Mouse (Mus musculus): Measurements from ENCODE around the gene Tmem179. TPM values are rescaled to one million over a fixed set of nuclear protein-coding genes. Genes with fewer than 3 reads are reported as not detected.

Tmem179 gene
- polyA plus RNA-seq, 1 experiment from 2014 or later: 0.08 TPM

DNA sequence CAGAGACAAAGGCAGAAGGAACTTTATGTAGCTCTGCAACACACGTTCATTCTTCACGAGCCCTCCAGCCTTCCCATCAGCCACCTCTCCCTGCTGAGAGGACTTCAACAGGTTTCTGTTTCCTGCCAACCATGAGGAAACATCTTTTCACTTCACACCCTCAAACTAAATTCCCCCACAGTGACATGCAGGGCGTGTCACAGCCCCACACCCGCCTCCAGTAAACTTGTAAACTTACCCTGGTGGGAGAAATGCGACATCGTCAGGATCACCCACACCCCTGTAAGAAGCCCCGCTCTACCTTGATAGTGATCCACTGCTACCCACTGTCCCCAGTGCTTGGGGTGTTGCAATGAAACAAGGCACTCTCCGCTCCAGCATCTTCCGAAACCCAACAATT lies 21.8 kb upstream of the Tmem179 start:
- no peak for DNase-seq (ENCODE audit: low spot score)

DNA sequence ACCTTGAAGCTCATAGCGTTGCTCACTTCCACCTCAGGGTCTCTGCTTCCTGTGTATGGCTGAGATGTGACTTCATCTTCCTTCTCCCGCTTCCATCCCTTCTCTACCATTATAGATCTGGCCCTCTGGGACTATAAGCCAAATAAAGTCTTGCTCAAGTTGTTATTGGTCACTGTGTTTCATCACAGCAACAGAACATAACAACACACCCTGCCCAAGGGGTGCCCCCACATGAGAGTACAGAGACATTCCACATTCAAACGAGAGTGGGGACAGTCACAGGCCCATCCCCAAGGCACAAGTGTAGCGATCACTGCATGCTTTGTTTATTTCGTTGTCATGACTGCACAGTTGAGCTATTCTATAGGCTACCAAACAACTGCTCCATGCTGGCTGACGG lies 20.7 kb upstream of the Tmem179 start:
- no peak for DNase-seq (ENCODE audit: low spot score)

DNA sequence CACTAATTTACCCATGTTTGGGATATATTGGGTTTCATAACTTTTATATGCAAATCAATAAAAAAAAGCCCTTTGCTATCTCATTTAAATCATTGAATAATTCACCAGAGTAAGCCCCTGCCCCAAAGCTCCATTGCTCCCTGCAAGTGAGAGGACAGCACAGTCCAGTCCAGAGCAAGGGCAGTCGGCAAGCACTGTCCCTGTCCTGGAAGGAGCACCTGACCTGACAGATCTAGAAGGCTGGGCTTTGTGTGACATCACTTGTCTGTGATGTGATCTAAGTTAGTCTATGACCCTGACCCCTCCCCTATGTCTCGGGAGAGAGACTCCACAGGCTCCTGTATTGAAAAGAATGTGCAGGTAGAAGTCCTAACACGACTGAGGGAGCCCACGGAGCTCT lies 17.2 kb upstream of the Tmem179 start:
- no peak for DNase-seq (ENCODE audit: low spot score)

DNA sequence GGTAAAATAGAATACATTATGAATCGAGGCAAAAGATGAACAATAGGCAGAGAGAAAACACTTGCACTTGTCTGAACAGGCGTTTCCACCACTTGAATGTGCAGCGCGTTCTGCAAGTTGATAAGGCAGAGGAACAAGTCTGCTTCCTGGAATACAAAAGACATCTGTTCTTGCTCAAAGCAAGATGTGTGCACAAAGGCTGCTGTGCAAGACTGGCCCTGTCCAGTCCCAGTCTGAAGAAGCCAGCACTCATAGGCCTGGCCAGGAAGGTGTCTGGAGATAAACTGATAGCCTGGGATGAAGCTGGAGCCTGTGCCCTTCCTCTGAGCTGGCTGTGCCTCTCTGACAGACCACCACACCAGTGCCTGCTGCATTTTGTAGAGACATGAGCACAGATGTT lies 1.6 kb upstream of the Tmem179 start:
- DNase-seq (ENCODE audit: low spot score): no peak

DNA sequence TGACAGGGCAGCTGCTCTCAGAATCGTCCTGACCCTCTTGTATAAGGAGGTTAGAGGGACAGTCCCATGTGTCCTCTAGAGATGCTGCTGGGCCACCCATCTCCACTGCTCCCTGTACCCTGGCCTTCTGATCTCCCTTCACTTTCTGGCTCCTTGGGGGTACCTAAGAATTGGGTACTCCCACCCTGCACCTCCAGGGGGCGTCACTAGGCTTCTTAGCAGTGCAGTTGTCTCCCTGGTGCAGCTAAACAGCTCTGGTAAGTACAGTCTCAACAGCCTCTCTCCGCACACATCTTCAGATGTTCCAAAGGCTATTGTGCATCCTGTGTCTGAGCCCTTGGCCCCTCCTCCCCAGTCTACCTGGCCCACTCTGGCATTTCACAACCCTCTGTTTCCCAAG lies 1.6 kb downstream of the Tmem179 start:
- DNase-seq (ENCODE audit: low spot score): no peak

DNA sequence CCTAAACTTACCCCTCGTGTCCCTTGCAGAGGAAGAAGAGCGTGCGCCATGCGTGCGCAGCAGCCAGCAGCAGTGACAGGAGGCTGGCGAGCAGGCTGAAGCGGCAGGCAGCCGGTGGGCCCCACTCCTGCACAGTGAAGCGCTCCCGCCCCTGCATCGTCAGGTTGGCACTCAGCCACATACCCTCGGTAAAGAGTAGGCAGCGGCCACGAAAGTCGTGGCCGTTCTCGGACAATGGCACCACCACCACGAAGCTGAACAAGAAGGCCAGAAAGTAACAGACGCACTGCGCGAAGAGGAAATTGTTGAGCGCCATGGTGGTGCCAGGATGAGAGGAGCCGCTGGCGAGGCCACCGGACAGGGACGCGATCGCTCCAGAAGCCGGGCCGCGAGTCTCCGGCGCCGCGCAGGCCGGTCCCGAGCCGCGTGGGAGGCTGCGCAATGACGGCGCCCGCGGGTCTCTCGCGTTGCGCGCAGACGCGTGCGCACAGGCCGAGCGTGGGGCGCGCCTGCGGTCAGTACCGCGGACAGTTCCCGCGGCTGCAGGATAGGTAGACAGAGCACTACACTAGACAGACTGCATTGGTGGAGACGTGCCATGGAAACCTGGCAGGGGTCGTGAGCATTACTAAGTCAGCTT lies 5.7 kb downstream of the Tmem179 start:
- peak; percentile 14 for DNase-seq (ENCODE audit: low spot score)

DNA sequence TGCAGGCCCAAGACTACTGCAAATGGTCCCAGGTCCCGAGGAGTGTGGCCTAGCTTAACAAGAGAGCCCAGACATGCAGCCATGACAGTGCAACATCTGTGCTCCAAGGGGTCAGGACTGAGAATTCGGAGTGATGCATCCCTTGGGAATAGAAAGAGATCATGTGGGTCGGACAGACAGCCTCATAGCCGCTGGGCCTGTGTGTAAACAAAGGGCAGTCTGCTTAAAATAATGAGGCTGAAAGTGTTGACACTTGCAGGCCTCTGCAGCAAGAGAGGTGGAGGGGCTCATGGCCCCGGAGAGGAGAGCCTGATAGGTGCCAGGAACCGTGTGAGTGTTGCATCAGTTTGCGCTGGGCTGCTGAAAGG lies 6.2 kb downstream of the Tmem179 start:
- DNase-seq (ENCODE audit: low spot score): no peak

DNA sequence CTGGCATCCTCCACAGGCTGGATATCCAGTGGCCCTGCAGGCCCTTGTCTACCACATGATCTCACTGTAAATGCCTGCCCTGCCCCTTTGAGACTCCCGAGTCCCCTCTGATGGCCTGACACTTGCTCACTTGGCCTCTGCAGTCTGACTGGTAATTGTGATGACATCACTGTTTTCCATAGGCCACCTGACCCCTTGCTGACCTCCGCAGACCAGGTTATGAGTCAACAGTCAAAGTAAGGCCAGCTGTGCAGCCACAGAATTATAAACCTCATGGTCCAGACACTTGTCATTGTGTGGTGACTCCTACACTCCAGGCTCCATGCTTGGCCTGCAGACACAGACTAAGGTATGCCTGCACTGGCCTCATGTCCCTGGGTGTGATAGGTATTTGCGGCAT lies 8.6 kb downstream of the Tmem179 start:
- no peak for DNase-seq (ENCODE audit: low spot score)

DNA sequence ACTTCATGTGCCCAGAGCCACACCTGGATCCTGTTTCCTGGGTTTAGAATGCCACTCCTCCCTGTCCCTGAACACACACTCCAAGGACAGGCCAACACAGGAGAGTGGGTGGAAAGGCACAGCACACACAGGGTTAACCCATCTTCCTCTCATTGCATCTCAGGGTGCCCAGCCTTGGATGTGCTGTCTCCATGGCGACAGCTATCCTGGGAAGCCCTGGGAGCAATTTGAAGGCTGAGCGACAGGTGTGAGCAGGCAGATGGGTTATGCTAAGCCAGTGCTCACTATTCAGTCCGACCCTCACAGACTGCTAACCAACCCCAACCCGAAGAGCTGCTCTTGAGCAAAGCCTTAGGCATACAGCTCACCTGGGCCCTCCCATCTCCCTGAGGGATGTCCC lies 9.3 kb downstream of the Tmem179 start:
- DNase-seq (ENCODE audit: low spot score): no peak

DNA sequence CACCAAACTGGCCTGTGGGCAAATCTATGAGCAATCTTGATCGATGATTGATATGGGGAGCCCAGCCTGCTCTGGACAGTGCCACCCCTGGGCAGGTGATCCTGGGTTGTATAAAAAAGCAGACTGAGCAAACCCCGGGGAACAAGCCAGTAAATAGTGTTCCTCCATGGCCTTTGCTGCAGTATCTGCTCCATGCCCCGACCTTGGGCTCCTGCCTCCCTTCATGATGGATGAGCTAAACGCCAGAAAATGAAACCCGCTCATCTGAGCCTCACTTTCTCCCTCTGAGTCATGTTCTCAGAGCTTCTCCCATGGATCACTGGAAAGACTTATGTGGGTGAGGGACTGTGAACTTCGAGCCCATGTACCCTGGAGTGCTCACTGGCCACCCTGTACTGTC lies 10.3 kb downstream of the Tmem179 start:
- DNase-seq (ENCODE audit: low spot score): no peak

DNA sequence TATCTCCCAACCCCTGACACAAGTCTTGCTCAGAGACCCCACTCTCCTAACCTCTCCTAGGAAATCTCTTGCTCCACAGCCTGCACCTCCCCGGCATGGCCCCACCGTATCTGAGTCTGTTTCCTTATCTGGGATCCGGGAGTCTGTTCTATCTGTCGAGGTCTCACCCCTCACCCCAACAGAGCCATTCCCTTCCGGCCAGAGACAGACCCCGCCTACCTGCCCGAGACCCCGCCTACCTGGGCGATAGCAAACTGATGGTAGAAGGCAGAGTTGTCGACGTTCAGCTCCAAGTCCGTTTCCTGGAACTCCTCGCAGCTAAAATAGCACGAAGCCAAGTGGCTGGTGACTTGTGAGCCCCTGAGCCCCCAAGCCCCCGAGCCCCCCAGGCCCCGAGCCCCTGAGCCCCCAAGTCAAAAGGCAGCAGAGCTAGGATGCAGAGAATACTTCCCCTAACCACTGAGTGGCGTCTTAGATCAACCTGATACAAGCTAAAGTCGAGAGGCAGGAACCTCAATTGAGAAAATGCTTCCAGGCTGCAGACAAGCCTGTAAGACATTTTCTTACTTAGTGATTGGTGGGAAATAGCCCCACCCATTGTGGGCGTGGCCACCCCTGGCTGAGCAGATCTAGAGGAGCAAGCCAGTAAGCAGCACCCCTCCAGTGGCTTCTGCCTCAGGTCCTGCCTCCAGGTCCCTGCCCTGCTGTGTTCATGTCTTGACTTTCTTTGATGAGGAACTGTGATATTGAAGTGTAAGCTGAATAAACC lies 13.4 kb downstream of the Tmem179 start:
- DNase-seq (ENCODE audit: low spot score): no peak

DNA sequence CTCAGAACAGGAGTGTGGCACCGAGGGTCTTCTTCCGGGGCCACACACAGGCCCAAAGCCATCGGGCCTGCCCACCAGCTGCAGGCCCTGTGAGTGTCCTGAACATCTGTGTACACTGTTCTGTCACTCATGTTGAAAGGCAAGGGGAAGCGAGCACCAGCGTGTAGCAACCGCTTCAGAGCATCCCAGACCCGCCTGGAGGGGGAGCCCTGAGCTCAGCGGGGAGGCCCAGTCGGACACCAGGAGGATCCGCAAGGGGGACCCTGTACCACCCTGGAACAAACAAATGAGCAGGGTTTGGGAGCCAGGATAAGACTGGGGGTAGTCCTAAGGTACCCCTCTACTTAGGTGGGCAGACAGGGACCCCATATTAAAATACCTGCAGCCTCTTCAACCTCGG lies 17.9 kb downstream of the Tmem179 start:
- no peak for DNase-seq (ENCODE audit: low spot score)

DNA sequence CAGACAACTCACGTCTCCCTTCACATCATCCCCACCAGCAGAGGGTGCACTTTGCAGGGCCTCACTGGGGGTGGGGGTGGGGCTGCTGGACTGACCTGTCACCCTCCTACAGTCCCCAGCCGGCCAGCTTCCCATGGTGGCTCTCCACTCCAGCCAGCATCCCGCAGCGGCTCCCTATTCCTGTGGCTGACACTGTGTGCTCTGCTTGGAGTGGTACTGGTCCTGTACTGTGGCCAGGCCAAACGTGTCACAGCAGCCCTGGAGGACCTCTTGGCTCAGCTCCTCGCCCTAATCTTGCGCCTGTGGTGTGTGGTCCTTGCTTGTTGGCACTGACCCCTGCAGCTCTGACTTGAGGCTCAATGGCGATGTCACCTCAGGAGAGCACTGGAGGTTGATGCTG lies 18.8 kb downstream of the Tmem179 start:
- no peak for DNase-seq (ENCODE audit: low spot score)

DNA sequence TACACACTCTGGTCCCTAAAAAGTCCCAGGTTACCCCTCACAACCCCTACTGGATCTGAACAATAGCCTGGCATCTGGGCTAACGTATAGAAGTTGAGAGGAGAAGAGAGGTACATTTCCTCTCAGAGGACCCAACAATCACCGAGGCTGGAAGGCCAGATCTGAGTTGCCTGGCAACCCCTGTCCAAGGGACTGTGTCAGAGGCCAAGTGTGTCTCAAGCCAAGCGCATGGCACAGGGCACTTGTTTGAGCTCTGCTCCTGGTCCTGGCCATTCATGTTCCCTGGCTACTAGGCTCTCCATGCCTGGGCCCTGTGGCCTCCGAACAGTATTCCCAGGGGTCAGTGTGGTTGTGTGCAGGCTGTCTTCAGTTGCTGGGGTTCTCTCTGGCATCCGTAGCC lies 20.4 kb downstream of the Tmem179 start:
- no peak for DNase-seq (ENCODE audit: low spot score)

DNA sequence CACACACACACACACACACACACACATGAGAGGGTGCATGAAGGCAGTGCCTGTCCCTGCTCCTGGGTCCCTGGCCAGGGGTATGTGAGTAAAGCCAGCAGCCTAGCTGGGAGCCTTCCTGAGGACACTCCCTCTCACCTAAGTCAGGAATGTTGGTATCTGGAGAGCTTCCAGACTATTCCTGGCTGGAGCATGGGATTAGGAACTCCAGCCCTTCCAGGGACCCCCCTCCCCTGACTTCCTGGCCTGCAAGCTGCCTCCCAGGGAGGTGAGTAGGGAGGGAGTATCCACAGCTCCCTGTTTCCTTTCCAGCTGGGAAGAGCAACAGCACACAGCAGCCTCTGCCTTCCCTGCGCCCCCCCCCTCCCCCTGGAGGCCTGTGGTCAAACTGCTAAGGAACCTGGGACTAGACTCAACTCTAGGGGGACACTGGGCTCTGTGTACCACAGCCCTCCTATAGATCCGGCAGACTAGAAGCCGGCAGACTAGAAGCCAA lies 26.1 kb downstream of the Tmem179 start:
- DNase-seq (ENCODE audit: low spot score): no peak

DNA sequence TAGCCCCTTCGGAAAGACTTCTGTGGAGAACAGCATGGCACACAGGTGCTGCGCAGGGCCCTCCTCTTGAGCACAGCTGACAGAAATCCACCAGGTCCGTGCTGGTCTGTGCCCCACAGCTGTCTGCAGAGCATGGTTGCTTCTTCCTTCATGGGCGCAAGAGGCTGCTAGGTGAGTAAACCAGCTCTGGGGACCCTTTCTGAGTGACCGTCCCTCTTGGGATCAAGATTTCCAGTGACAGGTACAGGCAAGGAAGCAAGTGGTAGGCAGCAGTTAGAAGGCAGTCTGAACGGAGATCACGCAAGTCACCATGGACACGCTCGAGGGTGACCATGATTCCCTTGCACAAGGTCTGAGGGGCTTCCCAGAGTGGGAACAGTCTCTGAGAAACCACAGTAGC lies 27.0 kb downstream of the Tmem179 start:
- DNase-seq (ENCODE audit: low spot score): no peak

DNA sequence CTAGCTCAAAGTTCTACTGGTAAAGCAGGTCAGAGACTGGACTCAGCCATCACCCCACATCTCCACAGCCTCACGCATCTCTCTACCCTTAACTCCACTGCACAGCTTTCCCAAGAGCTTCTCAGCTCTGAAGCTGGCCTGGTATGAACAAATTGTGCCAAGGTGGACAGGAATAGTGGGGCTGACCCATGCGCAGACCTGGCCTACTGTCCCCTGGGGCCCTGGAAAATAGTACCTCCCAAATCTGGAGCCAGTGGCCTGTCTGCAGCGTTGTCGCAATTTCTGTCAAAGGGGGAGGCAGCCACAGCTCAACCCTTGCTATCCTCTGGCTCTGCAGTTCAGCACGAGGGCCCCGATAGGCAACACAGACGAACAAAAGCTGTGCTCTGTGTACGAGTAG lies 27.4 kb downstream of the Tmem179 start, which contains the start of gene A530016L24Rik:
A530016L24Rik (plus strand) TSS at position 315 of the 400 bp plus-strand sequence.
- DNase-seq (ENCODE audit: low spot score): no peak

DNA sequence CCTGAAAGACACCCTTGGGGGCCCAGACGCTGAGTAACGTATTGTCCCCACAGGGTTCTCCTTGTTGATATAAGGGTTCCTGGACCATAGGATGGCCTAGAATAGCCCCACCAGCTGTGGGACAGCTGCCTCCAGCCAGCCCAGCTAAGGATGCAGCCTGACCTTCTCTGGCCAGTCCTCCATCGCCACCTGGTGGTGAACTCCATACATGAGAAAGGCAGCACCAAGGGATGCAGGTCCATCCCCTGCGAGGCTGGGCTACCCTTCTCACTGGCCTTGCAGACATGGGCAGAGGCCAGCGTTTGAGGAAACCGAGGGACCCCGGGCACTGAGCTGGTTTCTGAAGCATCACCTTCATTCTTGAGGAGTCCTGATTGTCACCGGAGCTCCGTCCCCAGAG lies 42.8 kb downstream of the Tmem179 start:
- peak; percentile 63 for DNase-seq (ENCODE audit: low spot score)

DNA sequence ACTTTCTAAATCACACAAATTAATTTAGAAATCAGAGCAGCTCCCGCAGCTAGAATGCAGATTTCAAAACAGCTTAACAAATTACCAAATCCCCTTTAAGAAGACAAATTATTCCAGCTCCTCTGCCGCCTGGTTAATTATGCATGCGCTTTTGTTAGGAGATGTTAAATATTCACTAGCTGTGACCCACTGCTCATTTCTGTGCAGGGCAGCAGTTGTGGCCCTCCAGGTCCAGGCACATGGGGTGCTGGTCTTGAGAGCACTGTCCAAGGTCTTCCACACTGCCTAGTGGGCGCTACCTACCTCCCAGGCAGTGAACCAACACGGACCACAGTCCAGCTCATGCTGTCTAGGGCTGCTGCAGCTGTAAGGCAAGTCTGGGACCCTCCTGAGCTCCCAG lies 46.3 kb downstream of the Tmem179 start:
- DNase-seq (ENCODE audit: low spot score): no peak

DNA sequence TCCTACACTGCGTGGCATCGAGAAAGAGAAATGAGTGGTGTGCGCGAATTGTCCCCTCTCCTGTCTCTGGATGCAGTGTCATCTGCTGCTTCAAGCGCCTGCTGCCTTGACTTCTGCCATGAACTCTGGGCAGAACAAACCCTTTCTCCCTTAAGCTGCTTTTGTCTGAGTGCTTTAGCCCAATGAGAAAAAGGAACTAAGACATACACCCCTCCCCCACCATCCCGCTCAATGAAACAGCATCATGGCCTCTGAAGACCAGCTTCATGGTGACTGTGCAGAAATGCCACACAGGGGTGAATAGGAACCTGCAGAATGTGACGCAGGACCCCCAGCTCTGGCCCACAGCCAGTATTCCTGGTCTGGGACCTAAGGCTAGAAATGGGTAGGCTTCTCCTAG lies 47.2 kb downstream of the Tmem179 start:
- DNase-seq (ENCODE audit: low spot score): no peak

DNA sequence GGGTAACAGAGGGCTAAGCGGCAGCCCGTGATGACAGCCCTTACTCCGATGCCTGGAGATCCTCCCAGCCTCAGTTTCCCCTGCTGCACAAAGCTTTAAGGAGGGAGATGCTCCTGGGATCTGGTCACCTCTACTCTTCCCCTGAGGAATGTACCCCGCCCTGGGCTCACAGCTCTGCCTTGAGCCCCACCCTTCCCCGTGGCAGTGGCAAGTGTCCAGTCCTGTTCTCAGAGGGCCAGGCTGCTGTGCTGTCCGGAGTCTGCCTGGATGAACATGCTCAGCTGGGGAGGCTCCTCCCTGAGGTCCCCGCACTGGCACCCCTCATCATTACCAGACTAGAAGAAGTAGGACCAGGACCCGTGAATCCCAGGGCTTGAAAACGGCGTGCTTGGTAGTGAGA lies 49.2 kb downstream of the Tmem179 start:
- DNase-seq (ENCODE audit: low spot score): no peak

DNA sequence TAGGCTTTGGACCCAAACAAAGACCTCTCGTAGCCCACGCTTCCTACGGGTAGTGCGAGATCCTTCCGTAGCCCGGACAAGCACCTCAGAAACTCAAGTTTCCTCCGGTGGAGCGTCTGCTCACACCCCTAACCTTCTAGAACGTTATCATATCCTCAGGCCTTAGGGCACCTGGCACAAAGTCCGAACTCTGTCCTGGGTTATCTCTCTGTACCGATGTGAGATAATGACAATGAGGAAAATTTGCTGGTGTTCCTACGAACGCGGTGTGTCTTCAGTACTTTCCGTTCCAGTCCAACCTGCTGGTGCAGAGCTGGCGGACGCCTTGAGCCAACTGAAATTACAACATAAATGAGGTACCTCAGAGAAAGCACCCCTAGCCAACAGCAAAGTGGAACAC lies 50.6 kb downstream of the Tmem179 start:
- no peak for DNase-seq (ENCODE audit: low spot score)

DNA sequence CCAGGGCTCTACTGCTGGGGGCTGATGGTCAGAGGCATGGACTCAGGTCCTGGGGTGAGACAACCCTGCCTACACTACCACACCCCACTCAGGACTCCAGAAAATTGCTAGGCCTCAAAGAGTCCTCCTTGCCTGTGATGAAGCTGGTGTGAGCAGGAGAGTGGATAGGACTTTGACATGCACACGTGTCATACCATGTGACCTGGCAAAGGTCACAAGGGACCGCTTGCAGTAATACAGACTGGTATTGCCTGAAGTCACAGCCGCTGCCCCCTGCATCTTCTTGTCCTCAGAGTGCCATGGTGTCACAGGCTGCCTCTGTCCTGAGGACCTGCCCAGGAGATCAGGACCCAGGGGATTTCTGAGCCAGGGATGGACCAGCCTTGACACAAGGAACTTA lies 52.0 kb downstream of the Tmem179 start:
- DNase-seq (ENCODE audit: low spot score): no peak

Measured in thymus, postnatal 0 days (tissue).